Mouse (Mus musculus) hindbrain, embryonic 15.5 days (tissue): ENCODE measurements at regions not wholly inside any gene's neighbourhood (a gene's known extent, or its start where the extent isn't known, plus 50 kb on each side); places are given as distances from the start of the nearest gene placed in this dataset.

Source experiments
- ATAC-seq: fragments of 200-750 bp; cut with Nextera tagmentation; 2 replicates; pipeline ENCODE4 v1.8.0; 2017; ENCODE audit warnings: low read depth, moderate number of reproducible peaks, moderate TSS enrichment; ENCODE audit not compliant: low FRiP score
- H3K27ac ChIP-seq: fragments of 300-500 bp; sonication (generic); replicated peaks from 2 replicates; pipeline ENCODE4 v1.5.1; 2015; ENCODE audit warnings: mild to moderate bottlenecking, inconsistent platforms
- H3K27me3 ChIP-seq: fragments of 300-500 bp; sonication (generic); 2 replicates; pipeline ENCODE4 v1.6.1; 2015; ENCODE audit warnings: control low read depth, inconsistent platforms
- H3K36me3 ChIP-seq: fragments of 300-500 bp; sonication (generic); 2 replicates; pipeline ENCODE4 v1.6.1; 2015; ENCODE audit warnings: control low read depth, inconsistent platforms
- H3K4me1 ChIP-seq: fragments of 300-500 bp; sonication (generic); replicated peaks from 2 replicates; pipeline ENCODE4 v1.6.1; 2015; ENCODE audit warnings: control low read depth, inconsistent platforms
- H3K4me2 ChIP-seq: fragments of 300-500 bp; sonication (generic); 2 replicates; pipeline ENCODE4 v1.6.1; 2015; ENCODE audit warnings: moderate library complexity, mild to moderate bottlenecking, inconsistent platforms
- H3K4me3 ChIP-seq: fragments of 300-500 bp; sonication (generic); 2 replicates; pipeline ENCODE4 v1.5.1; 2015; ENCODE audit warnings: mild to moderate bottlenecking, inconsistent platforms
- H3K9ac ChIP-seq: fragments of 300-500 bp; sonication (generic); 2 replicates; pipeline ENCODE4 v1.6.1; 2015; ENCODE audit warnings: inconsistent platforms
- H3K9me3 ChIP-seq: fragments of 300-500 bp; sonication (generic); 2 replicates; pipeline ENCODE4 v1.6.1; 2016; ENCODE audit warnings: control low read depth, inconsistent platforms
- WGBS: fragments of 180-500 bp; shearing (Covaris S2); methylation state at CpG from one replicate; pipeline ENCODE4 v1.1.7; 2015; 5-methylcytosine and 5-hydroxymethylcytosine counted together

DNA sequence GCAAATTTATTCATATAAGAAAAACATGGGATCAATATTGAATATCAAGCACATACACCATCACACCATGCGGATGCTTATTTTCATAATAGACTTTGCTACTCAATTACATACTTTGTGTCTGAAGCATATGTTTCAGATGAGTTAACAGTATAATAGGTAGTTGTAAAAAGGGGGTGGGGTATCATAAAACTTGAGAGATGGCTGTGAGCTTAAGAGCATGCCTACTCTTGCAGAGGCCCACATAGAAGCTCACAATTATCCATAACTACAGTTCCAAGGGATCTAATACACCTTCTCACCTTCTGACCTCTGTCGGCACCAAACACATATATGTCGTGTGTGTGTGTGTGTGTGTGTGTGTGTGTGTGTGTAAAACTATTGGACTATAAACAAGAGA lies 597.7 kb upstream of the Intu start:
- Histone ChIP-seq H3K36me3 (no peaks in the 10 kb centered on the region), H3K27me3 (no peaks in the 10 kb centered on the region), H3K27ac (no peak overlapping the region), H3K9me3 (no peaks in the 10 kb centered on the region), H3K4me2 (no peak overlapping the region), H3K9ac (no peak overlapping the region), H3K4me3 (no peak overlapping the region), H3K4me1 (no peaks in the 10 kb centered on the region)
- WGBS, result 92% methylated on average over 3 of the region's 3 CpGs
- ATAC-seq, result no peak

DNA sequence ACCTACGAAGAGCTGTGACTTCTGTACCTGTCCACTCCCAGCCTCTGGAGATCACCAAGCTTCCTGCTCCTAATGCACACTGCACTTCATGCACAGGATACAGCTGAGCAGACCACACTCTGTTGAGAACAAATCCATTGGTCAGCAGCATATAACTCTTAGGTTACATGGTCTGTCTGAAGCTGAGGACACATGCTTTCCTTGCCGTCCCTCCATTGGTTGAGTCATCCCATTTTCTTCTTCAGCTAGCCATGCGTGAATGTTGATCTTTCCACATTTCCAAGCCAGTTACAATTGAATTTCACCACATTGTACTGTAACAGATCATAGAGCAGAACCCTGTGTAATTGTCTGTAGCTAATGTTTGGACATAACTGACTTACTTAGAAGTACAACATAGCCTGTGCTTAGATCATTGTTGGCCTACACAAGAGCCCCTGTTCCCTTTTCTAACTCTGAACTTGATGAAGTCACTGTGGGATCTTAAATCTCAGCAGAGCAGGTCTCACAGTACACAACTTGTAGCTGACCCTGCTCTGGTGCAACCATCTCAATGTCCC lies 593.3 kb upstream of the Intu start:
- H3K4me2 ChIP-seq, result no peak overlapping the region
- WGBS, result 94% methylated on average over 3 of the region's 3 CpGs

DNA sequence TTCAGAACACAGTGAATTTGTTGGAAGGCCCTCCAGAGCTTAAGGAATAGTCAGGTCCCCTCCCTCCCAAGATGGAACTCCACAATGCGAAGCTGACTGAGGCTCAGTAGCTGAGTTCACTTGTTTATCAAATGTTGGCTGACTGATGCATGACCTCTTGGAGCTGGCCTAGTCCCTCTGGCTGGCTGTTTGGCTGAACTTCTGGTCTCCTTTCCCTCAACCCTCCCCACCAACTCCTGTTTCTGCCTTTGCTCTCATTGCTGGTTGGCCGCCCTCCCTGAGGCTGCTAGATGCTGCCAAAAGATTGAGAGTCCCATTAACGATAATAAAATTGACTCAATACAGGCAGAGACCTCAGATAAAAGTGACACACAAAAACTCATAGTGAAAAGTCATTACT lies 586.5 kb upstream of the Intu start:
- no peak for ATAC-seq

More for the DNA sequence above, 593.3 kb upstream of the Intu start:
- Histone ChIP-seq H3K4me3 (no peak overlapping the region), H3K9me3 (no peaks in the 10 kb centered on the region), H3K27ac (no peak overlapping the region), H3K36me3 (no peaks in the 10 kb centered on the region), H3K27me3 (no peaks in the 10 kb centered on the region), H3K9ac (no peak overlapping the region), H3K4me1 (no peaks in the 10 kb centered on the region)
- ATAC-seq, result no peak

DNA sequence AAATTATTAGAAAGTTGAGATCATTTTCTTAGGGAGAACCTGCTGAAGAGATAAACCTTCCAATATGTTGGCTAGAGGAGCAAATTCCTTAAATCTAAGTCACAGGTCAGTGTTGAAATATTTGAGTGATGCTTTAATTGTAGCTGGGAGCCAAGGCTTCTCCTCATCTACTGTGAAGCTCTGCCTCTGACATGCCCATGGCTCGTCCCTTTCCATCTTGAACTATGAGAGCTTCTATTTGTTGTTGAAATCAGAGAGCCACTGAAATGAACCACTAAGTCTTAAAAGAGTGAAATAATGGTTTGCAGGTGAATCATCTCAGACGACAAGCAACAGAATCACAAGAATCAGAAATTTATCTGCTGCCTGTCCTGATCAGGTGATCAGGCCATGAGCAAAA lies 579.0 kb upstream of the Intu start:
- H3K27ac ChIP-seq, result no peak overlapping the region
- no peaks in the 10 kb centered on the region for H3K36me3 ChIP-seq
- H3K4me3 ChIP-seq, result no peak overlapping the region
- H3K9me3 ChIP-seq, result no peaks in the 10 kb centered on the region
- no peaks in the 10 kb centered on the region for H3K27me3 ChIP-seq
- no peak overlapping the region for H3K4me2 ChIP-seq
- H3K9ac ChIP-seq, result no peak overlapping the region
- 91% methylated on average over 2 of the region's 2 CpGs for WGBS
- no peak for ATAC-seq
- no peaks in the 10 kb centered on the region for H3K4me1 ChIP-seq

More for the DNA sequence above, 586.5 kb upstream of the Intu start:
- Histone ChIP-seq H3K4me2 (no peak overlapping the region), H3K27ac (no peak overlapping the region), H3K4me3 (no peak overlapping the region), H3K4me1 (no peaks in the 10 kb centered on the region), H3K36me3 (no peaks in the 10 kb centered on the region), H3K9me3 (no peaks in the 10 kb centered on the region), H3K9ac (no peak overlapping the region), H3K27me3 (no peaks in the 10 kb centered on the region)
- WGBS, result 82% methylated on average over 3 of the region's 3 CpGs

GRCm38 (mm10) chr3:39952556-39952955 lies 578.5 kb upstream of the Intu start:
- no peaks in the 10 kb centered on the region for H3K27me3 ChIP-seq
- H3K4me3 ChIP-seq, result no peak overlapping the region
- no peak overlapping the region for H3K9ac ChIP-seq
- no peaks in the 10 kb centered on the region for H3K36me3 ChIP-seq
- no peak overlapping the region for H3K4me2 ChIP-seq
- ATAC-seq, result no peak
- H3K27ac ChIP-seq, result no peak overlapping the region
- no peaks in the 10 kb centered on the region for H3K4me1 ChIP-seq
- WGBS, result 91% methylated on average over 1 of the region's 1 CpGs
- no peaks in the 10 kb centered on the region for H3K9me3 ChIP-seq

- ATAC-seq, result no peak
- 70% methylated on average over 7 of the region's 7 CpGs for WGBS
- no peak overlapping the region for H3K27ac ChIP-seq
Measured at GRCm38 (mm10) chr3:39961836-39962640, 569.0 kb upstream of the Intu start.

GRCm38 (mm10) chr3:39965431-39965830 lies 565.7 kb upstream of the Intu start:
- Histone ChIP-seq H3K4me3 (no peak overlapping the region), H3K4me1 (no peaks in the 10 kb centered on the region), H3K27me3 (no peaks in the 10 kb centered on the region), H3K9ac (no peak overlapping the region), H3K36me3 (no peaks in the 10 kb centered on the region), H3K9me3 (no peaks in the 10 kb centered on the region), H3K27ac (no peak overlapping the region), H3K4me2 (no peak overlapping the region)
- 99% methylated on average over 2 of the region's 2 CpGs for WGBS
- no peak for ATAC-seq

More at GRCm38 (mm10) chr3:39961836-39962640, 569.0 kb upstream of the Intu start:
- H3K9me3 ChIP-seq, result 0 out of 2 replicates have a peak, but pooled peaks cover 4% of the 10 kb centered on the region
- H3K4me3 ChIP-seq, result no peak overlapping the region
- no peaks in the 10 kb centered on the region for H3K4me1 ChIP-seq
- H3K27me3 ChIP-seq, result no peaks in the 10 kb centered on the region
- H3K4me2 ChIP-seq, result no peak overlapping the region
- H3K36me3 ChIP-seq, result no peaks in the 10 kb centered on the region
- H3K9ac ChIP-seq, result no peak overlapping the region

- H3K4me3 ChIP-seq, result no peak overlapping the region
- ATAC-seq, result no peak
- no peak overlapping the region for H3K9ac ChIP-seq
- no peak overlapping the region for H3K4me2 ChIP-seq
- H3K27ac ChIP-seq, result no peak overlapping the region
- H3K27me3 ChIP-seq, result no peaks in the 10 kb centered on the region
- H3K9me3 ChIP-seq, result no peaks in the 10 kb centered on the region
- no peaks in the 10 kb centered on the region for H3K36me3 ChIP-seq
- no peaks in the 10 kb centered on the region for H3K4me1 ChIP-seq
- 96% methylated on average over 2 of the region's 2 CpGs for WGBS
Measured at GRCm38 (mm10) chr3:39966390-39966789, 564.7 kb upstream of the Intu start.

DNA sequence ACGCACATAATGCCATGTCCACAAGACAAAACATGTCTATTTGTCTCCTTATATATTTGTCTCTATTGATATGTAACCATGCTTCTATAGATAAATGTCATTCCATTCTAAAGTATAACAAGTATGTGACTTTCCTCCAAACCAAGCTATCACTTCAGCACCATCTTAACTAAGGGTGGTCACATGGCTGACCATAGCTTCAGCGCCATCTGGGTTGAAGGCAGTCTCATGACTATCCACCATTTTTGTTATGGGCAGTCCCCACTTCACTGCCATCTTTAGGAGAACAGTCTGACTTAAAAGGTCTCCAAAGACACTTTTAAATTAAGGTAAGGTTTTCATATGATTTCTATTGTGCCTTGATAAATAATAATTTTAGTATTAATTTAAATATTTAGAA lies 554.1 kb upstream of the Intu start:
- H3K4me3 ChIP-seq, result no peak overlapping the region
- no peaks in the 10 kb centered on the region for H3K4me1 ChIP-seq
- H3K27me3 ChIP-seq, result no peaks in the 10 kb centered on the region
- WGBS, result 98% methylated on average over 2 of the region's 2 CpGs
- ATAC-seq, result no peak
- H3K9me3 ChIP-seq, result no peaks in the 10 kb centered on the region
- H3K4me2 ChIP-seq, result no peak overlapping the region
- no peak overlapping the region for H3K27ac ChIP-seq
- no peak overlapping the region for H3K9ac ChIP-seq
- no peaks in the 10 kb centered on the region for H3K36me3 ChIP-seq

- 31% methylated on average over 3 of the region's 3 CpGs for WGBS
- Histone ChIP-seq H3K4me3 (no peak overlapping the region), H3K4me1 (no peaks in the 10 kb centered on the region), H3K9ac (no peak overlapping the region), H3K4me2 (no peak overlapping the region), H3K36me3 (no peaks in the 10 kb centered on the region), H3K27ac (no peak overlapping the region), H3K9me3 (no peaks in the 10 kb centered on the region), H3K27me3 (no peaks in the 10 kb centered on the region)
- no peak for ATAC-seq
Measured at GRCm38 (mm10) chr3:39978916-39979679, 552.0 kb upstream of the Intu start.

- Histone ChIP-seq H3K4me2 (no peak overlapping the region), H3K27ac (no peak overlapping the region), H3K4me3 (no peak overlapping the region), H3K9ac (no peak overlapping the region), H3K36me3 (no peaks in the 10 kb centered on the region), H3K9me3 (no peaks in the 10 kb centered on the region), H3K4me1 (no peaks in the 10 kb centered on the region), H3K27me3 (no peaks in the 10 kb centered on the region)
- no peak for ATAC-seq
Measured at GRCm38 (mm10) chr3:39982656-39983055, 548.4 kb upstream of the Intu start.

GRCm38 (mm10) chr3:39987710-39988109 lies 543.4 kb upstream of the Intu start:
- Histone ChIP-seq H3K27ac (no peak overlapping the region), H3K27me3 (no peaks in the 10 kb centered on the region), H3K9ac (no peak overlapping the region), H3K4me1 (no peaks in the 10 kb centered on the region), H3K4me3 (no peak overlapping the region), H3K9me3 (no peaks in the 10 kb centered on the region), H3K4me2 (no peak overlapping the region), H3K36me3 (no peaks in the 10 kb centered on the region)
- 87% methylated on average over 1 of the region's 1 CpGs for WGBS
- ATAC-seq, result no peak
